Mouse (Mus musculus) frontal cortex, postnatal 25 days (tissue): ENCODE measurements at regions not wholly inside any gene's neighbourhood (a gene's known extent, or its start where the extent isn't known, plus 50 kb on each side); places are given as distances from the start of the nearest gene placed in this dataset.

Source experiments
- DNase-seq, 2 experiments: peaks; one replicate each; pipeline ENCODE4 v3.0.0; 2022; ENCODE audit warnings: low spot score in 2 of 2

DNA sequence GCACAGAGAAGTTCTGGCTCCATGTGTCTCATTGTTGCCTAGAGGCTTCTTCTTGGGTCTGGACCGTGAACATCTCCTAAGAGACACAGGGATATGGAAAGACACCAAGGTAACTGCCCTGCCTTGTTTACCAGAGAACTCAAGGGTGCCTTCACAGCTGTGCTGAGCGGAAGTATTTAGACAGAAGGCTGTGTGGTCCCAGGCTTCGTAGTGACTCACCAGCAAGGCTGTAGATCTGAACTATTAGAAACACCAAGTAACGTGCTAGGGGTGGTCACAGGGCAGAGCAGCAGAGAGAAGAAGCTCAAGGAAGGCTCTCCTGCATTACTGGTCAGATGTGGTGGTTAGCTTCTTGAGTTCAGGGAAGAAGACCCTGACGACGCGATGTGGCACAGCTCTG, 51.6 kb upstream of the Lpp start:
- DNase-seq: no peak

- no peak for DNase-seq
These were observed 52.7 kb upstream of the Lpp start for GRCm38 (mm10) chr16:24340646-24341045.

GRCm38 (mm10) chr16:24339320-24340265, 53.7 kb upstream of the Lpp start:
- no peak for DNase-seq

- DNase-seq: no peak
These were observed 54.9 kb upstream of the Lpp start for GRCm38 (mm10) chr16:24338404-24338803.

- DNase-seq: no peak
These were observed 58.9 kb upstream of the Lpp start for GRCm38 (mm10) chr16:24334389-24334788.

DNA sequence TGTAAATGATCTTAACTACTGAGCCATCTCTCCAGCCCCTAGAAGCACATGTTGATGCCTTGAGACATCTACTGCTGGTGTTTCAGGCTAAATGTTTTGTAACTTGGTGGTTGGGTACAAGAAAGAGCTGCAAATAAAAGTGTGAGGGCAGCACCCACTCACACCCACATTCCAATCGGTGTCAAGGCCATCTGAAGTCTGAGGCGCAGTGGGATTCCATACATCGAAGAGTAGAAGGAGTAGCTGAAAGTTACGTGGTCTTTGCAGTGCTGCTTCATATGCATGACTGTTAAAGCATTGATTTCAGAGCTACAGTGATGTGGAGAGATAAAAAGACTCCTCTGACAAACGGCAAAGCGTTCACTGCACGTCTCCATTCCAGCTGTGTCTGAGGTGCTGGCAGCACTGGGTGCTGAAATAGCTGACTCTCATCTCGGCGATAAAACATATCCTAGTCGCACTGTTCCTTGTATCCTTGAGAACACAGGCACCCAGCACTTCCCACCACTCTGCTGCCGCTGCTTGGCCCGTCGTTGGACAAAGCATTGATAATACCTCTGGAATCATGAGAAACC, 61.8 kb upstream of the Lpp start:
- DNase-seq: no peak

DNA sequence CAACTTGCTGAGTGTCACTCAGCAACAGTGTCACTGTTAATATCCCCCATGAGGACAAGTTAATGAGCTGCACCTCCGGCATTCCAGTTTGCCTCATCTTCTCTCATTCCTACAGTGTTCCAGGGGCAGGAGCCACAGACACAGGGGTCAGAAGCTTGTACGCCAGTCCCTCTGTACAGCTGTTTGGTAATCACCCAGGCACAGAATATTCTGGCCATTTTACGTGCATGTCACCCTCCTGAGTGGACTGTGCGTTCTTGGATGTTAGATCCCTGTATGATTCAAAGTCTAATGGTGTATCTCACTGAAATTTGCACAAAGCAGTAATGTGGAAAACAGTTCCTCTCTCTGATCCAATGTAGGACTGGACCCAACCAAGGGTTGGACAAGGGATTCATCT, 66.7 kb upstream of the Lpp start:
- DNase-seq: no peak

GRCm38 (mm10) chr16:24326046-24326445, 67.3 kb upstream of the Lpp start:
- DNase-seq: peak in 1 of 2 experiments; percentile 12

DNA sequence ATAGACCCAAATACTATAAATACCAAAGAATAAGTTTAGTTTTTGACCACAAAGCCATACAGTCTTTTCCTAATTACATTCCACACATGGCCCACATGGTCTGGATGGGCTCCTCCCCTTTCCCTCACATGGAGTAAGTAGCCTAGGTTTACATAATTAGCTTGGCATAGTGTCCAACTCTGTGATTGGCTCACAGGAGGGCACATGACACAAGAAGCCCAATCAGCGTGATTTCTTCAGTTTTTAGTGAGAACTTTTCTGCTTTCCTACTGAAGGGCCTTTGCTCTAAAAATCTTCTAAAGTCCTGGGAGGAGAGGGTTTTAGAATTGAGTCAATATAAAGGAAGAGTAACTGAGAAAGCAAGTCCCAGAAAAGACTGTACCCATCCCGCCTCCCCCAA, 68.4 kb upstream of the Lpp start:
- no peak for DNase-seq

DNA sequence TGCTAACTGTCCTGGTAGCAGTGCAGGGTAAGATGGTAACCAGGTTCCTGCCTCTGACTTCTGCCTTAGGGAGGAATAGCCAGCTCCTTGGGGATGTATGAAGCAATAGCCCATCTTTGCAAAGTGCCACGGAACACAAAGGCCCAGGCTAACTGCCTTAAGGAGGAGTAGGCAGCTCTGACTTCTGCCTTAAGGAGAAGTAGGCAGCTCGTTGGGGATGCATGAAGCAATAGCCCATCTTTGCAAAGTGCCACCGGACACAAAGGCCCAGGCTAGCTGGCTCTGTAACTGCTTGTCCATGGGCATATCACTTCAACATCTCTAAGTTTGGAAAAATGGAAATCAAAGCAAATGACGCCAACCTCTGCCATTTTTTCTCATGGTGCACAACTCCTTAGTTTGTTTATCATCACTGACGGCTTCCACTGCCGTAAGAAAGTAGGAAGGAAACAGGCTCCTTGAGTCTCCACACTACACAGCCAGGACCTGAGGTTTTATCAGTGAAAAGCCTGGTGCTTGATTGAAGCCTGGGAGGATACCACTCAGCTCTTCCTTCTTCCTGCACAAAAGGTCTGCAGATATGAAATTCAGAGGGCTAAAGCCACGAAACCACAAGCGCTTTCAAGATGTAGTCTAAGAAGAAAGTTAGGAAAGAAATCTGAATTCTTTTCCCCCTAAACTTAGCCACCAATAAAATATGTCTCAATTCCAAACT, 74.4 kb upstream of the Lpp start:
- DNase-seq: no peak

DNA sequence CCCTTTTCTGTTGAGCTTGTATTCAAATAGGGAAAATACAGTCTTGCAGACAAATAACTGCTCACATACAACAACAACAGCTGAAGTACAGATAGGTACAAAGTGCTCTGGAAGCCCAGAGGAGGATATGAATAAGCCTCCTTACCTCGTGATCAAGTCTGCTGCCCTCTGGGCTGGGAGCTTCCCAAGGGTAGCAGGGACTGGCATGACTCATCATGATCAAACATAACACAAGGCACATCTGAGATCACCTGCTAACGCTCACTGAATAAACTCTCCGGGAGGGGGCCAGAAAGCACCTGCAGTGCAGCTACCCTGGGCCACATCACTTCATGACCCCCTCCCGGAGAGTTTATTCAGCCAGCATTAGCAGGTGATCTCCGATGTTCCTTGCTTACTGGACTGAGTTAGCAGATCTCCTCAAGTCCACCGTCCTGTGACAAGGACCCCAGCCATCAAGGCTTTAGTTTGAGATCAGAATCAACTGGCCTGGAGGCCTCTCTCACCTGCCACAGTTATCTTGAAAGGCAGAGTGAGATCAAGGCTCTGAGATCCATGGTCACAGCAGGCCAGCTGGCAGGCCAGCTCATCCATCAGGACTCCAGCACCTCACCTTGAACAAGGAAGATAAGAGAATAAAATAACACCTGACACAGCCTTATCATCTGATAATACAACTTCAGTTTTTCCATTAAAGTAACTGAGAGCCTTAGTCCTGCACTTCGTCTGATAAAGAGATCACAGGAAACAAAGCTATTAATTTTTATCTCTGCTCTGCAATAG, 79.6 kb upstream of the Lpp start:
- no peak for DNase-seq

DNA sequence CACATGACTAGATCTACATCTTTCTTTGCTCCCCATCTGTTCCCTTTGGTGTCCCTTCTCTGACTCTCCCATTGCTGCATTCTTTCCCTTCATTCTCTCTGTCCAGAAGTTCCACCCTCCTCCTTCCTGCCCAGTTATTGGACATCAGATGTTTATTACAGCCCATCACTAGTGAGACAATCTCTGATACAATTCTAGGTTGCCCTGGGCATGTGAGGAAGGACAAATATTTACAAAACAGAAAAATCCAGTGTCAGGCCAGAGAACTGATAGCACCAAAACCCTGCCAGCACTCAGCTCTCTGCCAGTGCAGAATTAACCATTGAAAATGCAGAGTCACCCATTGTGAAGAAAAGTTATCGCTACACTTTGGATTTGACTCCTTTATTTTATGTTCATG, 87.9 kb upstream of the Lpp start:
- DNase-seq: no peak

- DNase-seq: no peak
These were observed 96.5 kb upstream of the Lpp start for GRCm38 (mm10) chr16:24296790-24297189.

DNA sequence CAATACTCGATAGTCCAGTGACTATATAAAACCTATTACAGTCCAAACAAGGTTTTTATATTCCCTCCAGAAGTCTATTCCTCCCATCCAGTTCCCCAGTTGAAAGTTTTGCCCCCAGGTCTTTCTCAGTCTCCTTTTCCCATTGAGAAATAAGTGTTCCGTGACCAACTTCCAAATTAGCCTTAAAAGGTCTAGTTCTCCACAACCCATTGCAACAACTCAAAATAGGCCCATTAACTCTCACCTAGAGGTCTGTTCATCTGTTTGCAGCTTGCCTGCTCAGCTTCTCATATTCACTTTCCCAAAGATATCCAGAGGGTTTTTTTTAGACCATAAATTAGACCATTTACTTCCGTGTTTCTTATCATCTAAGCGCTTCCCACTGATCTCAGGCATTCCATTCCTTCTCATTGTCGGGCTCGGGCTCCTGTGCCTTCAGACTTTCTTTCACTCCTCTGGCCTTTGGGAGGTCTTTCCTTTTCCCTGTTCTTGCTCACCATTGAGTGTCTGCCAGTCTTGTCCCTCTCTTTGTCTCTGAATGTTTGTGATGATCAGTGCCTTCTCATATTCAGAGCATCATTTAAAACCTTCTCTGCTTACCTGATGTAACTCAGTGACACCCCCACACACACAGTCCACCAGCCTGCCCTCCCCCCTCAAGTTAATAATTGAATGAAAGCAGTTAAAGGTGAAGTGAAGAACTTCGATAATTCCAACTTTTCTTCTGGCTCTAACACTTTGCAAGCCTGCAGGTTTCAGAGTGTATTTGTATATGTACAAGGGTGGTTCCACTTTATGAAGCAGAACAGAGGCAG, 97.5 kb upstream of the Lpp start:
- DNase-seq: no peak

DNA sequence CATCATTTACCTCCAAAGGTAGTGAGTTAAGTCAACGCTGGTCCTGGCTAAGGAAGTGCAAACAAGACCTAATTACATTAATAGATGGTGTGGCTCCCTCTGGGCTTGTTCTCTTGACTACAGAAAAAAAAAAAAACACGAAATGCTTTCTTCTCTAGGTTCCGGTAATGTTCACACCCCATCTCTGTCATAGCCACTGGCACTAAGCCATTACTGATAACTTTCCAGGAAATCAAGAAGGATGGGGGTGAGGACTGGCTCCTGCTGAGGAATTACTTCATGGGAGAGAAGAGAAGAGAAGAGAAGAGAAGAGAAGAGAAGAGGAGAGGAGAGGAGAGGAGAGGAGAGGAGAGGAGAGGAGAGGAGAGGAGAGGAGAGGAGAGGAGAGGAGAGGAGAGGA, 109.1 kb upstream of the Lpp start:
- DNase-seq: no peak

GRCm38 (mm10) chr16:24282194-24282683, 111.1 kb upstream of the Lpp start:
- DNase-seq: peak; percentile 48 to 65

DNA sequence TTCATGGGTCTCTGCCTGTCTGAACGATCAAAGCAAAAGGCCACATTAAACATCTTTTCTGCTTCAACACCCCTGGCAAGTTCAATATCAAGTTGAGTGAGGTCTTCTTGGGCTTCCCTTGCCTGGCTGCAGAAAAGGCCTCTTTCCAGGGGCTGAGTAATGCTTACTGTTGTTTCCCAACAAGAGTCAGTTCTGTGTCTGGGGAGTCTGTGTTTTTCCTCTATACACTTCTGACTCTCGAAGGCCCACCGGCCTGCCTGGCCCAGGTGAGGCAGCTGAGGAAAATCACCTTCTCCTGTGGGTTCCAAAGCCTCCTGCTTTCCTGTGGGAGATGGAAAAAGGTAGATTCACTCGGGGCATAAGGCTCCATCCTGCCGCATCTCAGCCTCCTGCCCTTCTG, 111.7 kb upstream of the Lpp start:
- DNase-seq: no peak

DNA sequence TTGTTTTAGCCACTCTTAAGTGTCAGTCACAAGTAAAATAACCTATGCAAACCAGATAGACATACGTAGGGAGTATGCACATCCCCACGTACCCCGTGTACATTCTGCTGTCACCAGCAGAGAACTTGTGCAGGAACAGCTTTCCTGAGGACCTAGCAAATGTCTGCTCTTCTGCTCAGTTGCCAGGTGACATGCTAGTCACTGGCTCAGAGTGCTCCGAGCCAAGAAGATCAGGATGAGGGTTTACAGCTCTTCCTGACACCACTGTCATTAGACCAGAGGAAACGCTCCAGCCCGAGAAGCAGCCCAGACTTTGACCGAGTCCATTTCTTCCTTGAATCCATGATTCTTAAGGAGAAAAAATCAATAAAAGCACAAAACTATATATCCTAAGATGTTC, 115.5 kb upstream of the Lpp start:
- no peak for DNase-seq

DNA sequence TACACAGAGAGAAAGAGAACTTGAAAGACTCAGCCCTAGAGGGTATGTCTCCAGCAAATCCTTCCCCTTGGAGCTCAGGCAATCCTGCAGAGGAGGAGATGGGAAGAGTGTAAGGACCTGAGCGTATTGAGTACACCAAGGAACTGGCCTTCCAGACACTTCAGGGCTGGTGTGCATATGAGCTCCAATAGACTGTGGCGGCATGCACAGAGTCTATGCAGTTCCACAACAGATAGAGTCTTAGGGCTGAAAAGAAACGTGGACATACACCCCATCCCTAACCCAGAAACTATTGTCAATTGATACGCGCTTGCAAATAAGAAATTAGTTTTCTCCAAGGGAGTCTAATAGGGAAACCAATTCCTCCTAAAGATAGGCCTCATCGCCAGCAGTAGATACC, 130.6 kb upstream of the Lpp start:
- no peak for DNase-seq

- DNase-seq: no peak
These were observed 133.5 kb upstream of the Lpp start for GRCm38 (mm10) chr16:24259711-24260230.

- no peak for DNase-seq
These were observed 134.3 kb upstream of the Lpp start for GRCm38 (mm10) chr16:24258991-24259390.
